Mouse (Mus musculus) stomach, adult 2 months (tissue): ENCODE measurements around the gene Olfr303. TPM values are rescaled to one million over a fixed set of nuclear protein-coding genes. Genes with fewer than 3 reads are reported as not detected.

Experiments
- polyA plus RNA-seq: library from polyadenylated mRNA; depleted of rRNA; stranded (reverse); fragments of >200 nt; gene quantifications from 2 replicates; pipeline ENCODE4 v1.2.3, GENCODE M21; 2012; rRNA removed

Gene Olfr303
- polyA plus RNA-seq, result not detected in 2 replicates

GRCm38 (mm10) chr7:86397689-86398088 lies at the start of gene Olfr303:
TSS of gene Olfr303 (minus strand) at chr7:86397789.

GRCm38 (mm10) chr7:86403546-86403945 lies 6.0 kb upstream of the Olfr303 start, which contains the start of gene Olfr301:
TSS of gene Olfr301 (plus strand) at chr7:86403846.

GRCm38 (mm10) chr7:86386558-86386957 lies 11.0 kb downstream of the Olfr303 start, which contains the start of gene Olfr304:
TSS of gene Olfr304 (minus strand) at chr7:86386658.

GRCm38 (mm10) chr7:86366828-86367227 lies 30.8 kb downstream of the Olfr303 start, which contains the start of gene Olfr305:
TSS of gene Olfr305 (minus strand) at chr7:86366928.

Other genes starting within 250 kb of the Olfr303 start
- not detected in 2 replicates for gene Vmn2r75, start 226.0 kb downstream of the Olfr303 start, polyA plus RNA-seq
- not detected in 2 replicates for gene Vmn2r76, start 151.5 kb downstream of the Olfr303 start, polyA plus RNA-seq
- not detected in 2 replicates for gene Olfr310, start 120.6 kb downstream of the Olfr303 start, polyA plus RNA-seq
- not detected in 2 replicates for gene Olfr309, start 84.1 kb downstream of the Olfr303 start, polyA plus RNA-seq
- gene Olfr308, start 72.2 kb downstream of the Olfr303 start, polyA plus RNA-seq, result not detected in 2 replicates
- gene Olfr307, start 60.2 kb downstream of the Olfr303 start, polyA plus RNA-seq, result not detected in 2 replicates
- gene Olfr305, start 30.9 kb downstream of the Olfr303 start, polyA plus RNA-seq, result not detected in 2 replicates
- not detected in 2 replicates for gene Olfr304, start 11.1 kb downstream of the Olfr303 start, polyA plus RNA-seq
- not detected in 2 replicates for gene Olfr301, start 6.1 kb upstream of the Olfr303 start, polyA plus RNA-seq
- not detected in 2 replicates for gene Olfr299, start 62.1 kb upstream of the Olfr303 start, polyA plus RNA-seq
- not detected in 2 replicates for gene Olfr298, start 94.7 kb upstream of the Olfr303 start, polyA plus RNA-seq
- gene Olfr297, start 122.2 kb upstream of the Olfr303 start, polyA plus RNA-seq, result not detected in 2 replicates
- not detected in 2 replicates for gene Olfr295, start 186.1 kb upstream of the Olfr303 start, polyA plus RNA-seq
- gene Olfr294, start 218.9 kb upstream of the Olfr303 start, polyA plus RNA-seq, result not detected in 2 replicates